Mouse (Mus musculus): ENCODE data around the gene Pygb. TPM values are rescaled to one million over a fixed set of nuclear protein-coding genes. Genes with fewer than 3 reads are reported as not detected.

Gene Pygb
- polyA plus RNA-seq, 1 experiment: 10.3 TPM

DNA sequence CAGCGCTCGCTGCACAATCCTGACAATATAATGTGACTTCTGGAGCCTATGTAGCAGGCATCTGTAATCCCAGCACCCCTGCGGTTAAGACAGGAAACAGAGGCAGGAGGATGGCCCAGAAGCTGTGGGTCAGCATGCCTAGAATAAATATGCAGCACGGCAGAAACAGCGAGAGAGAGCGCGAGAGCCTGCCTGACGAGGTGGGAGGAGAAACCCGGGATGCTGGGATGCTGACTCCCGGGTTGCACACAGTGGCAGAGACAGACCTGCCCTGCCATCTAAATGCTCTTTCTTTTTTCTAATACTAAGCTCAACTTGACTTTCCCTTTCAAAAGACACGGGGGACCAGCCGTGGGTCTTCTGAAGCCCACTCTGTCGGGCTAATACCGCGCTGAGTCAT is 50.4 kb downstream of the Pygb start:
- H3K4me1 ChIP-seq (ENCODE audit: control insufficient read depth, insufficient read depth, low read length): no peaks in the 10 kb centered on the region; the same call in 1 of the 2 replicates
- no peak overlapping the region for H3K4me3 ChIP-seq (replicated peaks; ENCODE audit: control insufficient read depth, low read depth, low read length)
- WGBS: 82% methylated on average over 15 of the region's 15 CpGs
- no peak for TF ChIP-seq CTCF (IDR thresholded peaks at IDR 0.05; ENCODE audit: control insufficient read depth, insufficient read depth, low read length)
- no peak for TF ChIP-seq POLR2A (IDR thresholded peaks at IDR 0.05; ENCODE audit: borderline replicate concordance, control insufficient read depth, low read depth, low read length)
- H3K27ac ChIP-seq (ENCODE audit: control insufficient read depth, insufficient read depth, low read depth, low read length, poor library complexity): no peak overlapping the region

DNA sequence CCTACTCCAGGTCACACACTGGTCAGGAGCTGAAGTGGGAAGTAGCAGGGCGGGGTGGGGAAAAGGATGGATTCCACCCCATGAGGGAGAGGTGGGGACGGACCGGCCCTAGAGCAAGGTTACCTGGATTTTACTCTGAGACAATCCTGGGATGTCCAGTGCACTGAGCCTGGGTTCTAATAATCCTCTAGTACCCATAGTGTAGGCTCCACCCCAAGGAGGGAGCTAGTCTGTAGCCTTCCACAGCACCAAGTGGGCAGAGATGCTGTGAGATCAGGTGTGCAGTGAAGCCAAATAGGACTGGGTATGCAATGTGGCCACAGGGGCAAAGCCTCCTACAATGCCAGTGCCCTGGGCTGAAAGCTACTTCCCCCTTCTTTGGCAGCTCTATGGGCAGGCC is 51.2 kb downstream of the Pygb start:
- Histone ChIP-seq H3K4me3 (replicated peaks; ENCODE audit: control insufficient read depth, low read depth, low read length) (no peak overlapping the region), H3K4me1 (ENCODE audit: control insufficient read depth, insufficient read depth, low read length) (no peaks in the 10 kb centered on the region), H3K27ac (ENCODE audit: control insufficient read depth, insufficient read depth, low read depth, low read length, poor library complexity) (no peak overlapping the region)
- WGBS: 74% methylated on average over 3 of the region's 3 CpGs
- no peak for TF ChIP-seq POLR2A (IDR thresholded peaks at IDR 0.05; ENCODE audit: borderline replicate concordance, control insufficient read depth, low read depth, low read length)
- TF ChIP-seq CTCF (IDR thresholded peaks at IDR 0.05; ENCODE audit: control insufficient read depth, insufficient read depth, low read length): no peak

DNA sequence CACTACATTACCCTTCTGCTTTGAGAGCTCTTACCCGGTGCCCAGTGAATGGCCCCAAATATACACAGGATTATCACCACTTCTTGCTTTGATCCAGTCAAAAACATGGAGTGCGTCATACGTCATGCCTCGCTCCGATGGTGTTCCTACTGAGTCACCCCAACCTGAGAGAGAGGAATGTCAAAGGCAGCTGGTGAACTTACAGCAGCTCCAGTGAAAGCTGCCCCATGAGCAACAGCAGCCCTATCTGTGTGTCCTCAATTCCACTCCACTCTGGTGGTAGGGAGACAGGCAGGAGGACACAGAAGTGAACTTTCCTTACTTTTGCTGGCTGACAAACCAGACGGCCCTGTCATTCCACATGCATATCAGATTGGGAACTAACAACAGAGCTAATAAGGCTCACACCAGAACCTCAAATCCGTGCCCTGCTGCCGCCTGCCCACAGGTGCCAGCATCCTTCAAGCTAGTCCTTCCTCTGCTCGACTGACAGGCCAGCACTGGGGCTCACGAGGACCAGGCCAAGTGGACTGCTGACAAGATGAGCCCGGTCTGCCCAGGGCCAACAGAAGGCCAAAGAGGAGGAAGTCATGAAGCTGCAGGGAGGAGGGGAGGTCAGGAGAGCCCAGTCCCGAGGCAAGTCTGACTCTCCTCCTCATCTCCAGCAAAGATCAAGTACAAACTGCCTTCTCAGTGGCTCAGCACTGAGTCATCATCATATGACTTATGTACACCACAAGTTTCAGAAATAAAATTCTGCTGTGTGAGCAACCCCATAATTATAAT is 53.3 kb downstream of the Pygb start:
- no peak overlapping the region for H3K4me3 ChIP-seq (replicated peaks; ENCODE audit: control insufficient read depth, low read depth, low read length)
- H3K4me1 ChIP-seq (ENCODE audit: control insufficient read depth, insufficient read depth, low read length): no peaks in the 10 kb centered on the region
- WGBS: 76% methylated on average over 12 of the region's 12 CpGs
- no peak overlapping the region for H3K27ac ChIP-seq (ENCODE audit: control insufficient read depth, insufficient read depth, low read depth, low read length, poor library complexity)
- TF ChIP-seq POLR2A (IDR thresholded peaks at IDR 0.05; ENCODE audit: borderline replicate concordance, control insufficient read depth, low read depth, low read length) (no peak), CTCF (IDR thresholded peaks at IDR 0.05; ENCODE audit: control insufficient read depth, insufficient read depth, low read length) (no peak)

DNA sequence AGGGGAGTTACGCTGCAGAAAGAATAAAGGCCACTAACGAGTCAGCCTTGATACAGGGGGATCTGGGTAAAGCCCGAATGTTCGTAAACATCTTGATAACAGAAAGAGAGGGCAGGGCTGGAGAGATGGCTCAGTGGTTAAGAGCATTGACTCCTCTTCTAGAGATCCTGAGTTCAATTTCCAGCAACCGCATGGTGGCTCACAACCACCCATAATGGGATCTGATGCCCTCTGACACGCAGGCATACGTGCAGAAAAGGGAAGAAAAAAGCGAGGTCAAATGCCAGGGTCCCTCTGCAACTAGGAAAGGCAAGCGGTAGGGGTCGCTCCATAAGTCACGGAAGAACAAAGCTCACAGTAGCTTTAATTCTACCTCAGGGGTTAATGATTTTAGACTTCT is 54.6 kb downstream of the Pygb start:
- no peak for TF ChIP-seq POLR2A (IDR thresholded peaks at IDR 0.05; ENCODE audit: borderline replicate concordance, control insufficient read depth, low read depth, low read length)
- no peak for TF ChIP-seq CTCF (IDR thresholded peaks at IDR 0.05; ENCODE audit: control insufficient read depth, insufficient read depth, low read length)
- H3K4me1 ChIP-seq (ENCODE audit: control insufficient read depth, insufficient read depth, low read length): no peaks in the 10 kb centered on the region
- 88% methylated on average over 11 of the region's 11 CpGs for WGBS
- no peak overlapping the region for H3K4me3 ChIP-seq (replicated peaks; ENCODE audit: control insufficient read depth, low read depth, low read length)
- H3K27ac ChIP-seq (ENCODE audit: control insufficient read depth, insufficient read depth, low read depth, low read length, poor library complexity): no peak overlapping the region

DNA sequence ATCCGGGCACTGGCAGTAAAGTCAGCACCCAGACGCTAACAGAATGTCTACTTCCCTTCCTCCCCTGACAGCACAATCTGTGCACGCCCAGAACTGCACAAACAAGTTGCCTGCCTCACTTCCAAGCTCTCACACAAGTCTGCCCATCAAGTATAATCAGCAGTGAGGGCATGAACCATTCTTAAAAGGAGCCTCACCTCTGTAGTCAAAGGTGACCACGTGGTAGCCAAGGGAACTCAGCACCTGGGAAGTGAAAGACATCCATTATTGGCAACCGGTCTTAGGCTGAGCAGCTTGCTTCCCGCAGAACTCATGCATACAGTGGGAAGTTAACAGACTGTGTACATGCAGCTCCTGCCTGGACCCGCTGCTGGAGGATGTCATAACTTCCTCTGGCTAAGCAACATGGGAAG is 55.5 kb downstream of the Pygb start:
- WGBS: 60% methylated on average over 7 of the region's 7 CpGs
- Histone ChIP-seq H3K4me1 (ENCODE audit: control insufficient read depth, insufficient read depth, low read length) (no peaks in the 10 kb centered on the region), H3K4me3 (replicated peaks; ENCODE audit: control insufficient read depth, low read depth, low read length) (no peak overlapping the region), H3K27ac (ENCODE audit: control insufficient read depth, insufficient read depth, low read depth, low read length, poor library complexity) (no peak overlapping the region)
- TF ChIP-seq CTCF (IDR thresholded peaks at IDR 0.05; ENCODE audit: control insufficient read depth, insufficient read depth, low read length) (no peak), POLR2A (IDR thresholded peaks at IDR 0.05; ENCODE audit: borderline replicate concordance, control insufficient read depth, low read depth, low read length) (no peak)

DNA sequence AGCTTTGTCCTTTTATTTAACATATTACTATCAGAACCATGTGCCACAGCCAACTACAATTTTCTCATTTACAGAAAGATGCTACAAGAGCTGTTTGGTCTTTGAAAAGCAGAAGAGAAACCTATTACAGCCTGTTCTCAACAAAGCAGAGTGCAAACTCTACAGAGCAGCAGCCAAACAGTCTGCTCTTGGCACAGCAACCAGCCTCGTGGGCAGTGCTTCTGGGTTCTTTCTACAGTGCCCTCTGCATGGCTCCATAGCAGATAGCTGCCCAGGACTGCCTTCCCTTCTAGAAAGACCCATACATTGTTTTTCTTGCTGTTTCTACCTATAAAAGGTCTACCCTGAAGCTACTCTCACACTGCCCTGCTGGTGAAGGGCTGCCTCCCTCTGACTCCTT is 58.3 kb downstream of the Pygb start:
- 42% methylated on average over 1 of the region's 1 CpGs for WGBS
- no peaks in the 10 kb centered on the region for H3K4me1 ChIP-seq (ENCODE audit: control insufficient read depth, insufficient read depth, low read length)
- no peak overlapping the region for H3K27ac ChIP-seq (ENCODE audit: control insufficient read depth, insufficient read depth, low read depth, low read length, poor library complexity)
- no peak for TF ChIP-seq CTCF (IDR thresholded peaks at IDR 0.05; ENCODE audit: control insufficient read depth, insufficient read depth, low read length)
- no peak for TF ChIP-seq POLR2A (IDR thresholded peaks at IDR 0.05; ENCODE audit: borderline replicate concordance, control insufficient read depth, low read depth, low read length)
- no peak overlapping the region for H3K4me3 ChIP-seq (replicated peaks; ENCODE audit: control insufficient read depth, low read depth, low read length)

DNA sequence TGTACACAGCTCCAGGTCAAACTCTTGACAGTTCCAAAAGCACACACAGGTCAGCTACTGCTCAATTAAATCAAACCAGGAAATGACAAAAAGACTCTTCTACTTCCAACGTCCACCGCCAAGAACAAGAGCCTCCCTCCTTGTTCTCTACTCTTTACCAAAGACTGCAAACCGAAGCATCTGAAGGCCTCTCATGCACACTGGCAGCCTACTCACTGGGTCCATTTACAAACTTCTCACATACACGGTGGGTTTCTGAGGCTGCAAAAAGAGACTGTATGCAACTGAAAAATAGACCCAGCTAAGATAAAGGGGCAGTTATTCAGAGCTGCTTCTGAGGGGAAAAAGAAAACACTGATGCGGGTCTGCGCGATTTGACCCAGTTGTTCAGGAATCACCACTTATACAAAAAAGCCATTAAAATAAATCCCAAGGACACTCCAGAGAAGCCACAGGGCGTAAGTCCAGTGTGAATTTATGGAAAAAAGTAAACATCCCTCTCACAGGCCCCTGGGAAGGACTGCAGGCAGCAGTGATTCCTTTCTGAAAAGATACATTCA is 61.0 kb downstream of the Pygb start:
- WGBS: 84% methylated on average over 8 of the region's 8 CpGs
- H3K4me1 ChIP-seq (ENCODE audit: control insufficient read depth, insufficient read depth, low read length): no peaks in the 10 kb centered on the region
- TF ChIP-seq POLR2A (IDR thresholded peaks at IDR 0.05; ENCODE audit: borderline replicate concordance, control insufficient read depth, low read depth, low read length): no peak
- TF ChIP-seq CTCF (IDR thresholded peaks at IDR 0.05; ENCODE audit: control insufficient read depth, insufficient read depth, low read length): no peak
- no peak overlapping the region for H3K4me3 ChIP-seq (replicated peaks; ENCODE audit: control insufficient read depth, low read depth, low read length)
- H3K27ac ChIP-seq (ENCODE audit: control insufficient read depth, insufficient read depth, low read depth, low read length, poor library complexity): no peak overlapping the region

DNA sequence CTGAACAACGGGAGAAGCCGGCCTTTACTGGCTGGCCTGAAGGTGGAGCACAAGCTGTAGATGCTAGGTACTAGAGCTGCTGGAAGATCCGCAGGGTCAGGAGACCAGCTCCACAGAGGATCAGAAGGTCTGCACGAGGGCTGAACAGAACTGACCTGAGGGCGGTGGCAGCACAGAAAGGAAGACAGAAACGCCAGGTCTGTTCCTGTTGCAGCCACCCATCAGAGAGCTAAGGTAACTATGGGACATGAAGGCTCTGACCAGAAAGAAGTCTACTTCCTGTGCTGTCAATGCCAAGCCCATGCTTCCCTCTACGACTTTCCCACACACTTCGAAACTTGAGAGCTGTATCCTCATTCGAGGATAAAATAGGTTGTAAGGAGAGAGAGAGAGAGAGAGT is 64.7 kb downstream of the Pygb start:
- H3K4me3 ChIP-seq (replicated peaks; ENCODE audit: control insufficient read depth, low read depth, low read length): no peak overlapping the region
- 39% methylated on average over 9 of the region's 9 CpGs for WGBS
- no peaks in the 10 kb centered on the region for H3K4me1 ChIP-seq (ENCODE audit: control insufficient read depth, insufficient read depth, low read length)
- TF ChIP-seq POLR2A (IDR thresholded peaks at IDR 0.05; ENCODE audit: borderline replicate concordance, control insufficient read depth, low read depth, low read length): no peak
- no peak for TF ChIP-seq CTCF (IDR thresholded peaks at IDR 0.05; ENCODE audit: control insufficient read depth, insufficient read depth, low read length)
- no peak overlapping the region for H3K27ac ChIP-seq (ENCODE audit: control insufficient read depth, insufficient read depth, low read depth, low read length, poor library complexity)
